Mouse (Mus musculus): ENCODE results near the gene Vps11. TPM values are rescaled to one million over a fixed set of nuclear protein-coding genes. Genes with fewer than 3 reads are reported as not detected.

Vps11 gene
- polyA plus RNA-seq, 1 experiment from 2014 or later = 20.9 TPM

GRCm38 (mm10) chr9:44334396-44335330 is 26.8 kb downstream of the Vps11 start, which contains the start of gene H2afx:
Gene H2afx (plus strand): TSS chr9:44334694.
- no peaks in the 10 kb centered on the region for H3K27me3 ChIP-seq (ENCODE audit: control insufficient read depth, insufficient read depth, low read length)
- peak; percentile 95 for ATAC-seq (replicated peaks; ENCODE audit: extremely low read depth, insufficient read depth, low FRiP score)
- under 1% methylated on average over 91 of the region's 91 CpGs for WGBS
- H3K27ac ChIP-seq (ENCODE audit: low read length) = peak within 1 kb of the TSS; percentile 89
- H3K4me2 ChIP-seq (ENCODE audit: low read depth, low read length) = peak within 1 kb of the TSS; percentile 64
- H3K4me3 ChIP-seq (ENCODE audit: low read length) = peak within 1 kb of the TSS; percentile 93
- peaks cover 60% of the 10 kb centered on the region for H3K36me3 ChIP-seq (ENCODE audit: control insufficient read depth, insufficient read depth)
- no peaks in the 10 kb centered on the region for H3K9me3 ChIP-seq (replicated peaks; ENCODE audit: control insufficient read depth, low read length)
- H3K9ac ChIP-seq (ENCODE audit: low read length) = peak within 1 kb of the TSS; percentile 97
- peaks cover 15% of the 10 kb centered on the region for H3K4me1 ChIP-seq (ENCODE audit: control insufficient read depth, insufficient read depth, low read length)

- Histone ChIP-seq H3K9me3 (replicated peaks; ENCODE audit: control insufficient read depth, low read length) (no peaks in the 10 kb centered on the region), H3K27ac (ENCODE audit: low read length) (no peak overlapping the region; the same call in 1 of the 2 replicates), H3K9ac (ENCODE audit: low read length) (no peak overlapping the region), H3K27me3 (ENCODE audit: control insufficient read depth, insufficient read depth, low read length) (no peaks in the 10 kb centered on the region), H3K4me1 (ENCODE audit: control insufficient read depth, insufficient read depth, low read length) (peaks cover 15% of the 10 kb centered on the region), H3K4me2 (ENCODE audit: low read depth, low read length) (no peak overlapping the region), H3K36me3 (ENCODE audit: control insufficient read depth, insufficient read depth) (peaks cover 59% of the 10 kb centered on the region), H3K4me3 (ENCODE audit: low read length) (no peak overlapping the region)
- 91% methylated on average over 13 of the region's 13 CpGs for WGBS
- no peak for ATAC-seq (replicated peaks; ENCODE audit: extremely low read depth, insufficient read depth, low FRiP score)
These were observed 28.4 kb downstream of the Vps11 start for GRCm38 (mm10) chr9:44332918-44333638.

- Histone ChIP-seq H3K4me3 (ENCODE audit: low read length) (no peak overlapping the region), H3K9me3 (replicated peaks; ENCODE audit: control insufficient read depth, low read length) (no peaks in the 10 kb centered on the region), H3K36me3 (ENCODE audit: control insufficient read depth, insufficient read depth) (peaks cover 48% of the 10 kb centered on the region), H3K27ac (ENCODE audit: low read length) (no peak overlapping the region), H3K9ac (ENCODE audit: low read length) (no peak overlapping the region), H3K4me2 (ENCODE audit: low read depth, low read length) (no peak overlapping the region), H3K4me1 (ENCODE audit: control insufficient read depth, insufficient read depth, low read length) (peaks cover 7% of the 10 kb centered on the region), H3K27me3 (ENCODE audit: control insufficient read depth, insufficient read depth, low read length) (no peaks in the 10 kb centered on the region)
- whole genome bisulfite sequencing = 93% methylated on average over 6 of the region's 6 CpGs
- ATAC-seq (replicated peaks; ENCODE audit: extremely low read depth, insufficient read depth, low FRiP score) = no peak
These were observed 30.7 kb downstream of the Vps11 start for GRCm38 (mm10) chr9:44330736-44331135.

- no peak for ATAC-seq (replicated peaks; ENCODE audit: extremely low read depth, insufficient read depth, low FRiP score)
- H3K9me3 ChIP-seq (replicated peaks; ENCODE audit: control insufficient read depth, low read length) = no peaks in the 10 kb centered on the region
- H3K4me1 ChIP-seq (ENCODE audit: control insufficient read depth, insufficient read depth, low read length) = peaks cover 7% of the 10 kb centered on the region
- H3K27ac ChIP-seq (ENCODE audit: low read length) = no peak overlapping the region; the same call in none of the 2 replicates
- WGBS = 87% methylated on average over 5 of the region's 5 CpGs
- peaks cover 37% of the 10 kb centered on the region for H3K36me3 ChIP-seq (ENCODE audit: control insufficient read depth, insufficient read depth)
- peak overlapping the region; percentile 68 for H3K4me3 ChIP-seq (ENCODE audit: low read length)
- H3K27me3 ChIP-seq (ENCODE audit: control insufficient read depth, insufficient read depth, low read length) = no peaks in the 10 kb centered on the region
- peak overlapping the region; percentile 84 for H3K9ac ChIP-seq (ENCODE audit: low read length)
- peak overlapping the region; percentile 75 for H3K4me2 ChIP-seq (ENCODE audit: low read depth, low read length)
These were observed 33.5 kb downstream of the Vps11 start for GRCm38 (mm10) chr9:44327926-44328325.

- H3K4me2 ChIP-seq (ENCODE audit: low read depth, low read length) = peak overlapping the region; percentile 75
- H3K9ac ChIP-seq (ENCODE audit: low read length) = peak overlapping the region; percentile 84
- H3K36me3 ChIP-seq (ENCODE audit: control insufficient read depth, insufficient read depth) = peaks cover 30% of the 10 kb centered on the region
- H3K4me1 ChIP-seq (ENCODE audit: control insufficient read depth, insufficient read depth, low read length) = peaks cover 7% of the 10 kb centered on the region
- H3K4me3 ChIP-seq (ENCODE audit: low read length) = peak overlapping the region; percentile 68
- peak overlapping the region; percentile 94 for H3K27ac ChIP-seq (ENCODE audit: low read length)
- no peaks in the 10 kb centered on the region for H3K27me3 ChIP-seq (ENCODE audit: control insufficient read depth, insufficient read depth, low read length)
- peak; percentile 37 for ATAC-seq (replicated peaks; ENCODE audit: extremely low read depth, insufficient read depth, low FRiP score)
- H3K9me3 ChIP-seq (replicated peaks; ENCODE audit: control insufficient read depth, low read length) = no peaks in the 10 kb centered on the region
- WGBS = under 1% methylated on average over 22 of the region's 22 CpGs
These were observed 34.3 kb downstream of the Vps11 start for GRCm38 (mm10) chr9:44327064-44327711.

GRCm38 (mm10) chr9:44326371-44327063 is 35.0 kb downstream of the Vps11 start:
- under 1% methylated on average over 38 of the region's 38 CpGs for WGBS
- Histone ChIP-seq H3K4me2 (ENCODE audit: low read depth, low read length) (peak overlapping the region; percentile 75), H3K27ac (ENCODE audit: low read length) (peak overlapping the region; percentile 94), H3K9me3 (replicated peaks; ENCODE audit: control insufficient read depth, low read length) (no peaks in the 10 kb centered on the region), H3K27me3 (ENCODE audit: control insufficient read depth, insufficient read depth, low read length) (no peaks in the 10 kb centered on the region), H3K9ac (ENCODE audit: low read length) (peak overlapping the region; percentile 84), H3K4me3 (ENCODE audit: low read length) (peak overlapping the region; percentile 68), H3K36me3 (ENCODE audit: control insufficient read depth, insufficient read depth) (peaks cover 24% of the 10 kb centered on the region), H3K4me1 (ENCODE audit: control insufficient read depth, insufficient read depth, low read length) (peaks cover 7% of the 10 kb centered on the region)
- peak; percentile 91 for ATAC-seq (replicated peaks; ENCODE audit: extremely low read depth, insufficient read depth, low FRiP score)

GRCm38 (mm10) chr9:44325768-44326370 is 35.6 kb downstream of the Vps11 start, which contains the start of gene Dpagt1:
Gene Dpagt1 (plus strand): TSS chr9:44326019.
- Histone ChIP-seq H3K9ac (ENCODE audit: low read length) (peak within 1 kb of the TSS; percentile 84), H3K27ac (ENCODE audit: low read length) (peak within 1 kb of the TSS; percentile 94), H3K4me1 (ENCODE audit: control insufficient read depth, insufficient read depth, low read length) (peaks cover 10% of the 10 kb centered on the region), H3K4me3 (ENCODE audit: low read length) (peak within 1 kb of the TSS; percentile 68), H3K9me3 (replicated peaks; ENCODE audit: control insufficient read depth, low read length) (no peaks in the 10 kb centered on the region), H3K4me2 (ENCODE audit: low read depth, low read length) (peak within 1 kb of the TSS; percentile 75), H3K36me3 (ENCODE audit: control insufficient read depth, insufficient read depth) (peaks cover 18% of the 10 kb centered on the region), H3K27me3 (ENCODE audit: control insufficient read depth, insufficient read depth, low read length) (no peaks in the 10 kb centered on the region)
- ATAC-seq (replicated peaks; ENCODE audit: extremely low read depth, insufficient read depth, low FRiP score) = 0 out of 2 replicates have a peak, but pooled peaks have one; percentile 16
- 5% methylated on average over 12 of the region's 12 CpGs for WGBS
